Mouse (Mus musculus): ENCODE data around the gene Adarb2. TPM values are rescaled to one million over a fixed set of nuclear protein-coding genes. Genes with fewer than 3 reads are reported as not detected.
"Not testable (repeated sequence)": the region's sequence is repeated elsewhere in the genome, so short reads cannot be mapped to it uniquely, and the experiment has no call there.

The Adarb2 gene
- polyA plus RNA-seq, 1 experiment from 2014 or later = 0.35 TPM

DNA sequence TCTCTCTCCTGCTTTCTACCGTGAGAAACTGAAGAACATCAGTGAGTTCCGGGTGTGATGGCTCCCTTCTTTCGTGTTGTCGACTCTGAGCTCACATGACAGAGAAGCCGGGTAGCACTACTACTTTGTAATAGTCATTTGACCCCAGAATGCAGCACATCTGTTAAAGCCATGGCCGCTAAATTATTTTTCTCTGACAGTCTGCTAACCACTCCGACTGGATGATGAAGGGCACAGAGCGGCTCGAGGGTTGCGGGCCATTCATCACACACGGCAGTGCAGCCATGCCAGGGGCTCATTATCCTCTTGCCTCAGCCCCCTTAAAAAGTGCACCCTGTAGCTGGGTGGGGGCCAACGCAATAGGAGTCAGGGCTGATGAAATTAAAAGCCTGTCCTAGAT lies 371.2 kb downstream of the Adarb2 start:
- WGBS = 75% methylated on average over 12 of the region's 12 CpGs
- no peak overlapping the region for H3K9ac ChIP-seq
- no peak overlapping the region for H3K27ac ChIP-seq
- H3K4me1 ChIP-seq (replicated peaks) = no peaks in the 10 kb centered on the region
- ATAC-seq = no peak
- no peak overlapping the region for H3K4me3 ChIP-seq (replicated peaks)
- H3K4me2 ChIP-seq (replicated peaks) = no peak overlapping the region
- no peaks in the 10 kb centered on the region for H3K9me3 ChIP-seq
- H3K27me3 ChIP-seq (replicated peaks) = no peaks in the 10 kb centered on the region
- no peaks in the 10 kb centered on the region for H3K36me3 ChIP-seq

- Histone ChIP-seq H3K4me1 (replicated peaks) (no peaks in the 10 kb centered on the region), H3K4me2 (replicated peaks) (no peak overlapping the region), H3K9ac (no peak overlapping the region), H3K36me3 (no peaks in the 10 kb centered on the region), H3K9me3 (no peaks in the 10 kb centered on the region), H3K27me3 (replicated peaks) (no peaks in the 10 kb centered on the region), H3K4me3 (replicated peaks) (no peak overlapping the region), H3K27ac (no peak overlapping the region)
- no peak for ATAC-seq
- 75% methylated on average over 8 of the region's 8 CpGs for WGBS
Observed at GRCm38 (mm10) chr13:8584257-8585005, 381.8 kb downstream of the Adarb2 start.

DNA sequence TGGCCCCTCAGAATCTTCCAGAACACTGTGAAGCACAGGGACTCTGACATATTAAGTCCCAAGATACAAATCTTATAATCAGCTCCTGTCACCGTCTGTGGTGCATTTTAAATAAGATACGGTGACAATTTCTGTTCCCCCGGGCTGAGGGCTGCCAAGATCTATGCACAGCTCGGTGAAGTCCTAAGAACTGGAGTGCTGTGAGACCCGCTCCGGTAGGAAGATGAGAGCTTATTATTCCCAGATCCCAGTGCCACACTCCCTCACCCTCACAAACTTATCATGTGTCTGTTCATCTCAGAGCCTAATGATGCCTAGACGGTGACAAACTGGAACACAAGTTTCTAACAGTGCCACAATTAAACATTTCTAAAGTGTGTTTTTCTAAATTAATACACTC lies 384.8 kb downstream of the Adarb2 start:
- ATAC-seq = no peak
- Histone ChIP-seq H3K36me3 (no peaks in the 10 kb centered on the region), H3K27ac (no peak overlapping the region), H3K27me3 (replicated peaks) (no peaks in the 10 kb centered on the region), H3K4me3 (replicated peaks) (no peak overlapping the region), H3K4me2 (replicated peaks) (no peak overlapping the region), H3K4me1 (replicated peaks) (no peaks in the 10 kb centered on the region), H3K9ac (no peak overlapping the region), H3K9me3 (no peaks in the 10 kb centered on the region)
- whole genome bisulfite sequencing = 91% methylated on average over 7 of the region's 7 CpGs

DNA sequence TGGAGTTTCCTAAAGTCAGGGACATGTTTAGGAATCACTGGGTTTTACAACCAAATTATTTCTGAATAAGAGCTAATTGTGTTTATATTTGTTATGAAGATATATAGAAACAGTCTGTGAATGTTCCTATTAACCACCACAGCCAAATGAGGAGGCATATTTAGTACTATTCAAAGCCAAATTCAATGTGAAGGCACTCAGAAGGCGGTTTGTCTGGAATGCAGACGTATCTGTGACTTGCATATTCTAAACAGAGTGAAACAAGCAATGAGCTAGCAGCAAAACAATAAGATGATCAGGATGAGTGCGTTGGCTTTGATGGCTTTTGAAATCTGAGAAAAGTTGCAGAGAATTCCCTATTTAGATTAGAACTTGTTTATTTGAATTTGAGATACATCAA lies 387.8 kb downstream of the Adarb2 start:
- no peak overlapping the region for H3K27ac ChIP-seq
- no peak for ATAC-seq
- no peaks in the 10 kb centered on the region for H3K4me1 ChIP-seq (replicated peaks)
- H3K27me3 ChIP-seq (replicated peaks) = no peaks in the 10 kb centered on the region
- H3K9me3 ChIP-seq = no peaks in the 10 kb centered on the region
- 72% methylated on average over 3 of the region's 3 CpGs for WGBS
- no peak overlapping the region for H3K9ac ChIP-seq
- no peak overlapping the region for H3K4me3 ChIP-seq (replicated peaks)
- H3K4me2 ChIP-seq (replicated peaks) = no peak overlapping the region
- H3K36me3 ChIP-seq = no peaks in the 10 kb centered on the region

GRCm38 (mm10) chr13:8596977-8597646 lies 394.4 kb downstream of the Adarb2 start:
- Histone ChIP-seq H3K4me1 (replicated peaks) (no peaks in the 10 kb centered on the region), H3K27me3 (replicated peaks) (no peaks in the 10 kb centered on the region), H3K9ac (no peak overlapping the region), H3K4me2 (replicated peaks) (no peak overlapping the region), H3K4me3 (replicated peaks) (no peak overlapping the region), H3K27ac (no peak overlapping the region), H3K9me3 (no peaks in the 10 kb centered on the region), H3K36me3 (no peaks in the 10 kb centered on the region)
- 0 out of 2 replicates have a peak, but pooled peaks have one; percentile 47 for ATAC-seq
- 77% methylated on average over 4 of the region's 4 CpGs for WGBS

DNA sequence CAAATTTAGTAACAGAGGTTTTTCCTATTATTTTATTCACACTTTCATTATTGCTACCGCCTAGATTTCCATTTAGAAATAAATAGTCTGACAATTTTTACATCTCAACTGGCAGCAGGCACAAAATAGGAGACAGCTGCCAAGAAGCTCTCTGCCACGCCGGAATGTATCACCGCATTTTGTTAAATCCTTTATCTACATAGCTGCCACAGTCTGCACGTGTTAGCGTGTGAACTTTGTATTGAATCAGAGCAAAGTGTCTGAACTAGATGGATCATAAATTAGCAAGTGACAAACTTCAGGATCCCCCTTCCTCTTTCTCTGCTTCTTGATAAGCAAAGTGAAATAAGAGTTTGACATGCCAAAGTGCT lies 395.0 kb downstream of the Adarb2 start:
- H3K36me3 ChIP-seq = no peaks in the 10 kb centered on the region
- H3K27me3 ChIP-seq (replicated peaks) = no peaks in the 10 kb centered on the region
- no peaks in the 10 kb centered on the region for H3K4me1 ChIP-seq (replicated peaks)
- H3K4me2 ChIP-seq (replicated peaks) = no peak overlapping the region
- H3K9me3 ChIP-seq = no peaks in the 10 kb centered on the region
- 71% methylated on average over 6 of the region's 6 CpGs for WGBS
- H3K4me3 ChIP-seq (replicated peaks) = no peak overlapping the region
- no peak for ATAC-seq
- H3K27ac ChIP-seq = no peak overlapping the region
- no peak overlapping the region for H3K9ac ChIP-seq

DNA sequence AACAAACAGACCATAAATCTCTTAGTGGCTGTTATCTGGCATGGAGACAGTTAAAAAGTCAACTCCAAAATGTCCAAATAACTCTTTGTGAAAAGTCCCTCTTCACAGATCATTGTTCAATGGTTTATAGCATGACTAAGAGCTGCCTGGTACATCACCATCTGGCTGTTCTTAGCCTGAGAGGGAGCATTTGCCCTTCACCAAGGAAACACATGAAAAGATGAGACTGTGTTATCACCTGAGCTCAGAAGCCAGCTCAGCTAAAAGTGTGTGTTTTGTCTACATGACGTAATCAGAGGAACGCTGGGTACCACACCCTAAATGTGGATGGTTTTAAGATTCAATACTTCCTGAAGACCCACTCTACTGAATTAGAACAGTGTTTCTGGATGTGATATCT lies 403.0 kb downstream of the Adarb2 start:
- no peaks in the 10 kb centered on the region for H3K9me3 ChIP-seq
- no peaks in the 10 kb centered on the region for H3K27me3 ChIP-seq (replicated peaks)
- H3K4me3 ChIP-seq (replicated peaks) = no peak overlapping the region
- ATAC-seq = no peak
- no peak overlapping the region for H3K9ac ChIP-seq
- no peaks in the 10 kb centered on the region for H3K4me1 ChIP-seq (replicated peaks)
- no peaks in the 10 kb centered on the region for H3K36me3 ChIP-seq
- H3K27ac ChIP-seq = no peak overlapping the region
- 70% methylated on average over 2 of the region's 2 CpGs for WGBS
- no peak overlapping the region for H3K4me2 ChIP-seq (replicated peaks)

DNA sequence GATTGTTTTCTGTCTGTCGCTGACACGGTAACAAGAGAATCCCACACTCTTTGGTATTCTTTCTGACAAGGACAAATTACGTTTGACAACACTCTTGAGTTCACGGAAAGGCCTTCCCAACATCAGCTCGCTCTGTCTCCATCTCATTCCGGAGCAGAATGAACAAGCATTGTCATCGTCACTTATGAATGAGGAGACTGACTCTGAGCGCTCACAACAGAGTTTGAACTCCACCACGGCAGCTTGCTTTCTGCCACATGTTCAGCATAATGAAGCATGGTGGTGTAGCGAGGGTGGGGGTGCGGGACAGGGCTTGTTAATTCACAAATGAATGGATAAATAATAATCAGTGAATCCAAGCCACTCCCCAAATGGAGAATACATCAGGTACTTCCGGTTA lies 405.4 kb downstream of the Adarb2 start:
- Histone ChIP-seq H3K4me3 (replicated peaks) (no peak overlapping the region), H3K4me1 (replicated peaks) (no peaks in the 10 kb centered on the region), H3K36me3 (no peaks in the 10 kb centered on the region), H3K4me2 (replicated peaks) (no peak overlapping the region), H3K27me3 (replicated peaks) (no peaks in the 10 kb centered on the region), H3K9ac (no peak overlapping the region), H3K9me3 (no peaks in the 10 kb centered on the region), H3K27ac (no peak overlapping the region)
- no peak for ATAC-seq
- WGBS = 75% methylated on average over 12 of the region's 12 CpGs

DNA sequence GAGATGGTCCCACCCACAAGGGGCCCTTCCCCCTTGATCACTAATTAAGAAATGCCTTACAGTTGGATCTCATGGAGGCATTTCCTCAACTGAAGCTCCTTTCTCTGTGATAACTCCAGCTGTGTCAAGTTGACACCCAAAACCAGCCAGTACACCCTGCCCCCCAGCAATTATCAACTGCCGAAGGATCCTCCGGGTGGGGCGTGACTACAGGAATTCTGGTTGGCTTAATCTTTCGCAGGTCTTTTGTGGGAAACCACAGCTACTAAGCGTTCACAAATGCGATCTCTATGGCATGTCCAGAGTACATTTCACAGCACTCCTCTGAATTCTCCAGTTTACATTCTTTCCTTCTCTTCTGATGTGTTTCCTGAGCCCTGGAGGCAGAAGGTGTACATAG lies 406.3 kb downstream of the Adarb2 start:
- not testable (repeated sequence) for H3K4me2 ChIP-seq (replicated peaks); H3K9me3 ChIP-seq; H3K36me3 ChIP-seq; H3K9ac ChIP-seq; H3K4me3 ChIP-seq (replicated peaks); H3K27ac ChIP-seq; H3K4me1 ChIP-seq (replicated peaks); H3K27me3 ChIP-seq (replicated peaks); ATAC-seq
- 89% methylated on average over 6 of the region's 6 CpGs for WGBS

DNA sequence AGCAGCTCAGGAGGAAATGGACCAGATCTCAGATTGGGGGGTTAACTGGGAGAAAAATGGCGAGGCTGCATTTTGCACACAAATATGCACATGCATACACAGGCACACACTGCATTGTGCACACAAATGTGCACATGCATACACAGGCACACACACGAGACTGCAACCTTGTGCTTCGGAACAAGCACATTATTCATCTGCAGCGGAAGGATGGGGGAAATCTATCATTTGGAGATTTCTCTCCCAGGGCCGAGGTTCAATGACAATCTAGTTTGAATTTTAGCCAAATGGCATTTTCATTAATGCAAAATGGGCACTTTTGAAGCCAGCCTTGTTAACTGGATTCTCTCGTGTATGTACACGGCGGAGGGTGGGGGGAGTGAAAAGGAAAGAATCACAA lies 408.3 kb downstream of the Adarb2 start:
- H3K27me3 ChIP-seq (replicated peaks) = no peaks in the 10 kb centered on the region
- 80% methylated on average over 8 of the region's 8 CpGs for WGBS
- H3K9ac ChIP-seq = no peak overlapping the region
- no peaks in the 10 kb centered on the region for H3K36me3 ChIP-seq
- H3K9me3 ChIP-seq = no peaks in the 10 kb centered on the region
- no peaks in the 10 kb centered on the region for H3K4me1 ChIP-seq (replicated peaks)
- ATAC-seq = no peak
- H3K4me3 ChIP-seq (replicated peaks) = no peak overlapping the region
- H3K4me2 ChIP-seq (replicated peaks) = no peak overlapping the region
- no peak overlapping the region for H3K27ac ChIP-seq

- Histone ChIP-seq H3K27ac (no peak overlapping the region), H3K9ac (no peak overlapping the region), H3K36me3 (no peaks in the 10 kb centered on the region), H3K4me2 (replicated peaks) (no peak overlapping the region), H3K9me3 (no peaks in the 10 kb centered on the region), H3K27me3 (replicated peaks) (no peaks in the 10 kb centered on the region), H3K4me1 (replicated peaks) (no peaks in the 10 kb centered on the region), H3K4me3 (replicated peaks) (no peak overlapping the region)
- ATAC-seq = no peak
- 62% methylated on average over 14 of the region's 14 CpGs for WGBS
Observed at GRCm38 (mm10) chr13:8612618-8613391, 410.1 kb downstream of the Adarb2 start.

- Histone ChIP-seq H3K27ac (no peak overlapping the region), H3K36me3 (no peaks in the 10 kb centered on the region), H3K4me1 (replicated peaks) (no peaks in the 10 kb centered on the region), H3K4me2 (replicated peaks) (no peak overlapping the region), H3K9me3 (no peaks in the 10 kb centered on the region), H3K9ac (no peak overlapping the region), H3K27me3 (replicated peaks) (no peaks in the 10 kb centered on the region), H3K4me3 (replicated peaks) (no peak overlapping the region)
- no peak for ATAC-seq
- WGBS = 76% methylated on average over 1 of the region's 1 CpGs
Observed at GRCm38 (mm10) chr13:8616685-8617084, 414.0 kb downstream of the Adarb2 start.

All from intestine, embryonic 15.5 days (tissue).